Mouse (Mus musculus): ENCODE results near the gene Mrpl38. TPM values are rescaled to one million over a fixed set of nuclear protein-coding genes. Genes with fewer than 3 reads are reported as not detected.
A peak's percentile ranks its signal among the peaks of the same experiment; 100 is the strongest.

The Mrpl38 gene
- polyA plus RNA-seq, 1 experiment from 2014 or later = 49.5 TPM

DNA sequence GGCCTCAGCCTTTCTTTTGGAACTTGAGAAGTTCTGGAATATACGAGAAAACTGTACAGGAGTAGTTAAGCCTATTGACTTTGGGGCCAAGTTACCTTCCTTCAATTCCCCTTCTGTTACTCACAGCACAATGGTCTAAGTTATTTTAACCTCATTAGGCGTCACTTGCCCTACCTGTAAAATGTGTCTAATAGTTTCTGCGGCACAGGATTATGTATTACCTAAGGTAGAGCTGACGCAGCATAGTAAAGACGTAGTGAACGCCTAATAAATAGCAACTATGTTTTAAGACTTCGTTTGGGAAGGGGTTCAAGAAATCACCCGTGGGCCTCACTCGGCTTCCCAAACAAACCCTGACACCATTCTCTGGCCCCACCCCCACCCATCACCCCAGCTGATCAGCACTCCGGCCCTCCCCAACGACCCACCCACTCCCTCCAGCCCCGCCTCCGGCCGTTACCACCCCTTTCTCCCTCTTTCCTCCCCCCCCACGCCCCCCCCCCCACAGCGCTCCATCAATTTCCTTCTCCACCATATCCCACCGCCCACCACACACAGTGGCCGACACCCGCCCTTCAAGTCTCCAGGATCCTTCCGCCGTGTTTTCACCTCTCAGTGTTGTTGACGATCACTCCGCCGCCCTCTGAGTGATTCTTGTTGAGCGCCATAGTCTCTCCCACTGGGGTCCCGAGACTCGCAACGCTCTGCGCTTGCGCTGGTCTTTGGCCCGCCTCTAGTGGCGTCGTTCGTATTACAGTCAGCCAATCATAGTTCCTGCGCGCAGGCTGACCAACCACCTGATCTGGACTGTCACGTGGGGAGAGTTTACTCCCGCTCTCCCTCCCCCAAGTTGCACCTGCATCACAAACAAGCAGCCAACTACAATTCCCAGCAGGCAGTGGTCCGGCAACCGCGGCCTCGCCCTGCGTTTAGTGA, 52.1 kb downstream of the Mrpl38 start, which contains the start of gene Wbp2:
TSS of gene Wbp2 (minus strand) at position 738 of the 936 bp plus-strand sequence.
- H3K4me3 ChIP-seq (ENCODE audit: low read depth, low read length) = peak within 1 kb of the TSS; percentile 47
- H3K27ac ChIP-seq (replicated peaks) = peak within 1 kb of the TSS; percentile 85
- H3K9ac ChIP-seq (ENCODE audit: low read length) = peak within 1 kb of the TSS; percentile 59
- no peaks in the 10 kb centered on the region for H3K9me3 ChIP-seq (ENCODE audit: control insufficient read depth, low read length)
- WGBS = 3% methylated on average over 39 of the region's 43 CpGs
- H3K4me2 ChIP-seq (replicated peaks; ENCODE audit: low read depth) = peak within 1 kb of the TSS; percentile 60
- ATAC-seq (ENCODE audit: low FRiP score, low TSS enrichment) = peak; percentile 95
- H3K4me1 ChIP-seq (replicated peaks; ENCODE audit: control insufficient read depth, insufficient read depth) = peaks cover 5% of the 10 kb centered on the region; the same call in 1 of the 2 replicates
- peaks cover 13% of the 10 kb centered on the region; the same call in 1 of the 2 replicates for H3K36me3 ChIP-seq (ENCODE audit: control insufficient read depth, insufficient read depth, low read length)
- H3K27me3 ChIP-seq (ENCODE audit: control insufficient read depth, insufficient read depth, low read length) = no peaks in the 10 kb centered on the region
- TF ChIP-seq CTCF (IDR thresholded peaks at IDR 0.05; ENCODE audit: low read depth) (peak; percentile 52), EP300 (optimal IDR thresholded peaks at IDR 0.05) (no peak)
- DNase-seq (ENCODE audit: low spot score) = peak; percentile 98

- no peak overlapping the region for H3K4me3 ChIP-seq (ENCODE audit: low read depth, low read length)
- H3K27me3 ChIP-seq (ENCODE audit: control insufficient read depth, insufficient read depth, low read length) = no peaks in the 10 kb centered on the region
- 66% methylated on average over 6 of the region's 6 CpGs for WGBS
- H3K4me2 ChIP-seq (replicated peaks; ENCODE audit: low read depth) = no peak overlapping the region
- H3K27ac ChIP-seq (replicated peaks) = peak overlapping the region; percentile 18; the same call in 1 of the 2 replicates
- H3K36me3 ChIP-seq (ENCODE audit: control insufficient read depth, insufficient read depth, low read length) = peaks cover 26% of the 10 kb centered on the region
- H3K9me3 ChIP-seq (ENCODE audit: control insufficient read depth, low read length) = no peaks in the 10 kb centered on the region
- ATAC-seq (ENCODE audit: low FRiP score, low TSS enrichment) = no peak
- DNase-seq (ENCODE audit: low spot score) = no peak
- peaks cover 5% of the 10 kb centered on the region; the same call in 1 of the 2 replicates for H3K4me1 ChIP-seq (replicated peaks; ENCODE audit: control insufficient read depth, insufficient read depth)
- no peak for TF ChIP-seq EP300 (optimal IDR thresholded peaks at IDR 0.05)
- no peak for TF ChIP-seq CTCF (IDR thresholded peaks at IDR 0.05; ENCODE audit: low read depth)
- H3K9ac ChIP-seq (ENCODE audit: low read length) = no peak overlapping the region
Observed at GRCm38 (mm10) chr11:116084166-116084565, 54.5 kb downstream of the Mrpl38 start.

DNA sequence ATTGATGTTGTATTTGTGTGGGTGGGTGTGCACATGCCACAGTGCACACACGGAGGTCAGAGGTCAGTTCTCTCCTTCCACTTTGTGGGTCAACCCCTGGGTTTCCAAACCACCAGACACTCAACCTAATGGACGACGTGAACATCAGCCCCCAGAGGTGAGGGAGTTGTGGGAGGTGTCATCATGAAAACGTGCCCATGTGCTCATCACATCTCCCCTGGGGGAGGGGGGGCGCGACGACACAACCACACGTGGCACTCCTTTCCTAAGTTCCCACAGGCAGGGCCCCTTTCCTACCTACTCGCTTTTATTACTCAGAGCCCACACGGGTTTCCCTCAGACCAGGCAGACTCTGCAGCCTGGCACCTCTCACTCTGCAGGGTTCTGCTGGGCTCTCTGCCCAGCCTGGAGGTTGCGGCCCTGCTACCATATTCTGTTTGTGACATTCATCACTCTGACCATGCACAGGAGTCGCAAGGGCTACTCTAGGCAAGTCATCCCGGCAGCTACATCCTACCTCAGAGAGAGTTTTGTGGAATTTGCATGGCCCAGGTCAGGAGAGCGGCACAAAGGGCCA, 55.5 kb downstream of the Mrpl38 start:
- no peak overlapping the region for H3K4me2 ChIP-seq (replicated peaks; ENCODE audit: low read depth)
- peaks cover 31% of the 10 kb centered on the region for H3K36me3 ChIP-seq (ENCODE audit: control insufficient read depth, insufficient read depth, low read length)
- no peaks in the 10 kb centered on the region for H3K27me3 ChIP-seq (ENCODE audit: control insufficient read depth, insufficient read depth, low read length)
- no peak overlapping the region for H3K9ac ChIP-seq (ENCODE audit: low read length)
- no peak overlapping the region for H3K4me3 ChIP-seq (ENCODE audit: low read depth, low read length)
- DNase-seq (ENCODE audit: low spot score) = no peak
- no peaks in the 10 kb centered on the region for H3K9me3 ChIP-seq (ENCODE audit: control insufficient read depth, low read length)
- TF ChIP-seq CTCF (IDR thresholded peaks at IDR 0.05; ENCODE audit: low read depth) = no peak
- TF ChIP-seq EP300 (optimal IDR thresholded peaks at IDR 0.05) = no peak
- WGBS = 86% methylated on average over 14 of the region's 14 CpGs
- H3K27ac ChIP-seq (replicated peaks) = no peak overlapping the region
- peaks cover 6% of the 10 kb centered on the region; the same call in 1 of the 2 replicates for H3K4me1 ChIP-seq (replicated peaks; ENCODE audit: control insufficient read depth, insufficient read depth)
- ATAC-seq (ENCODE audit: low FRiP score, low TSS enrichment) = no peak

Other genes with a start within 250 kb of the Mrpl38 start
- gene Smim5, start 238.9 kb downstream of the Mrpl38 start, polyA plus RNA-seq (2015; fragmentation: Nextera tagmentation; extraction: Ambion mirVana) = 16.8 and 17.9 TPM in 2 replicates
- 184 and 185 TPM in 2 replicates for gene Smim6, start 226.9 kb downstream of the Mrpl38 start, polyA plus RNA-seq (2015; fragmentation: Nextera tagmentation; extraction: Ambion mirVana)
- gene Sap30bp, start 205.6 kb downstream of the Mrpl38 start, polyA plus RNA-seq (2015; fragmentation: Nextera tagmentation; extraction: Ambion mirVana) = 23.6 and 27.0 TPM in 2 replicates
- gene Recql5, start 205.4 kb downstream of the Mrpl38 start, polyA plus RNA-seq (2015; fragmentation: Nextera tagmentation; extraction: Ambion mirVana) = 7.2 and 8.1 TPM in 2 replicates
- 12.7 and 14.6 TPM in 2 replicates for gene Itgb4, start 164.2 kb downstream of the Mrpl38 start, polyA plus RNA-seq (2015; fragmentation: Nextera tagmentation; extraction: Ambion mirVana)
- gene Galk1, start 126.1 kb downstream of the Mrpl38 start, polyA plus RNA-seq (2015; fragmentation: Nextera tagmentation; extraction: Ambion mirVana) = 119 and 126 TPM in 2 replicates
- 1,343 and 1,357 TPM in 2 replicates for gene H3f3b, start 110.9 kb downstream of the Mrpl38 start, polyA plus RNA-seq (2015; fragmentation: Nextera tagmentation; extraction: Ambion mirVana)
- gene Unk, start 108.5 kb downstream of the Mrpl38 start, polyA plus RNA-seq (2015; fragmentation: Nextera tagmentation; extraction: Ambion mirVana) = 8.3 and 9.1 TPM in 2 replicates
- 2.3 and 2.8 TPM in 2 replicates for gene Unc13d, start 60.9 kb downstream of the Mrpl38 start, polyA plus RNA-seq (2015; fragmentation: Nextera tagmentation; extraction: Ambion mirVana)
- 71.0 and 89.6 TPM in 2 replicates for gene Wbp2, start 51.9 kb downstream of the Mrpl38 start, polyA plus RNA-seq (2015; fragmentation: Nextera tagmentation; extraction: Ambion mirVana)
- 33.8 and 34.6 TPM in 2 replicates for gene Trim47, start 11.7 kb downstream of the Mrpl38 start, polyA plus RNA-seq (2015; fragmentation: Nextera tagmentation; extraction: Ambion mirVana)
- gene Trim65, start 7.7 kb downstream of the Mrpl38 start, polyA plus RNA-seq (2015; fragmentation: Nextera tagmentation; extraction: Ambion mirVana) = 3.3 and 4.1 TPM in 2 replicates
- 8.0 and 8.8 TPM in 2 replicates for gene Fbf1, start 29.3 kb upstream of the Mrpl38 start, polyA plus RNA-seq (2015; fragmentation: Nextera tagmentation; extraction: Ambion mirVana)
- 51.9 and 52.6 TPM in 2 replicates for gene Ten1, start 60.0 kb upstream of the Mrpl38 start, polyA plus RNA-seq (2015; fragmentation: Nextera tagmentation; extraction: Ambion mirVana)
- 207 and 211 TPM in 2 replicates for gene Acox1, start 60.2 kb upstream of the Mrpl38 start, polyA plus RNA-seq (2015; fragmentation: Nextera tagmentation; extraction: Ambion mirVana)
- gene Evpl, start 99.2 kb upstream of the Mrpl38 start, polyA plus RNA-seq (2015; fragmentation: Nextera tagmentation; extraction: Ambion mirVana) = 26.5 and 30.1 TPM in 2 replicates
- gene Srp68, start 135.3 kb upstream of the Mrpl38 start, polyA plus RNA-seq (2015; fragmentation: Nextera tagmentation; extraction: Ambion mirVana) = 52.6 and 53.0 TPM in 2 replicates
- gene Galr2, start 142.1 kb upstream of the Mrpl38 start, polyA plus RNA-seq (2015; fragmentation: Nextera tagmentation; extraction: Ambion mirVana) = 0.68 and 0.76 TPM in 2 replicates
- 42.3 and 43.9 TPM in 2 replicates for gene Exoc7, start 168.4 kb upstream of the Mrpl38 start, polyA plus RNA-seq (2015; fragmentation: Nextera tagmentation; extraction: Ambion mirVana)
- 0.19 and 0.40 TPM in 2 replicates for gene Foxj1, start 196.5 kb upstream of the Mrpl38 start, polyA plus RNA-seq (2015; fragmentation: Nextera tagmentation; extraction: Ambion mirVana)